Mouse (Mus musculus) WW6 (cell line): ENCODE results near the gene Epha3.

Experiments used
- DNase-seq: peaks from one replicate; pipeline ENCODE4 v3.0.0-alpha.2; 2013; ENCODE audit warnings: low read depth, low spot score

Epha3 gene

DNA sequence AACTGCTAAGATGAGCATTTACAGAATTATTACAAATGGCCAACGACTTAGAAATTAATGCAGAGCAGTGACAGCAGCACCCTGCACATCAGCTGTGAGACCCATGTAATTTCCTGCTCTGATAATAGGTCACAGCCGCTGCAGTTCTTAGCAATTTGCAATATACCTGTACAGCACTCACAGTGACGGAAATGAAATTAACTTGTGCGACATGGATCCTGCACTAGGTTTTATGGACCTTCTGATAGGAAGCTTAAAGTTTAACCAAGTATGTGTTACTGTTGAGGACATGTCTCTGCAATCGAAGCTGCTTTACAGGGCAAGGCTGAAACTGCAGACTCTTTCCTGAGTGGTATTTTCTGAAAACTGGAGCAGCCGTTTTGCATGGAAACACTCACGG lies 80.4 kb downstream of the Epha3 start:
- DNase-seq, result no peak

GRCm38 (mm10) chr16:63782101-63782500 lies 81.9 kb downstream of the Epha3 start:
- DNase-seq, result no peak

DNA sequence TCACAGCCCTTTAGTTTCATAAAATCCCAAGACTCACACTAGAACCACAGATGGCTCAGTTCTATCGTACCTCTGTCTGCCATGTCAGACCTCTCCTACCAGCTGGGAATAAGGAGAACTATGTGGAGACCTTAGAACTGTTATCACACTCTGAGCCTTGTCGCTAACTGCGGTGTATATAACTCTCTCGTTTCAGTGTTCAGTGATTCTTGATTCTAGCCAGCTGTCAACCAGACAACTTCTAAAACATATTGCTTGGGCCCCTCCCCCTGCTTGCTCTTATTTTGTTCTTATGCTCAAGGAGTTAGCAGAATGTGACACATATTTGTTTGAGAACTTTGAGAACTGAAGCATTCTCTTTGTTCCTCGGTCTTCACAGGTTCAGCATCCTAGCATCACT lies 83.8 kb downstream of the Epha3 start:
- no peak for DNase-seq

- no peak for DNase-seq
Observed at GRCm38 (mm10) chr16:63777811-63778210, 86.2 kb downstream of the Epha3 start.

GRCm38 (mm10) chr16:63772566-63772965 lies 91.4 kb downstream of the Epha3 start:
- no peak for DNase-seq

DNA sequence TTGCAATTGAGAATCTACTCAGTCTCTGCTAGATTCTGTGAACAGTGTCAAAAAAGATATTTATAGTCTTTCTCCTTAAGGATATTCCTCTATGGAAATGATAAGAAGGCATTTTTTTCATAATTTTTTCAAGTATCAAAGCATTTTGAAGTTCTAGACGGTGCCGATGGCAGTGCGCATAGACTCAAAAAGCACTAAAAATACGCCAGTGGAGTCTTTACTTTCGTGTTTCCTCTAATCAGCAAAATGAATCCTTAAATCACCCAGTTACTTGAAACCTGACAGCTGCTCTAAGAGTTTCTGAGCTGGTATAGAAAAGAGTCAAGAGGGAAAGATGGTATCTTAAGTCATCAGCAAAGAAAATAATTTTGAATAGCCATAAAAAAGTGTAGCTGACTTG lies 96.4 kb downstream of the Epha3 start:
- DNase-seq, result no peak

DNA sequence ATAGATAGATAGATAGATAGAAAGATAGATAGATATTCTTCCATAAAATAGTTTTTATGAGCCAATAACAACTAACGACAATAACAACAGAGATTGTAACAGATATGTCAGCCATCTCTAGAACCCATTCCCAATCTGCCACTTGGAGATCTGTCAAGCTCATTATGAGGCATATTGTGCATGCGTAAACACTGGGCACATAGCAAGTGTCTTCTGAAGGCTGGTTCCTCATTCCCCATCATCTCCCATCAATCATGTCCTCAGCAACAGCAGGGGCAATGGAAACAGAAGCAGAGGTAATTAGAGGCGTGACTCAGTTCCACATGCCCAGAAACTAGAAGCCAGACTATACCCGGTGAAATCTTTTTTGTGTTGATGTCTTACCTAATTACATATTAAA lies 102.8 kb downstream of the Epha3 start:
- no peak for DNase-seq

- DNase-seq, result no peak
Observed at GRCm38 (mm10) chr16:63760112-63760511, 103.9 kb downstream of the Epha3 start.

GRCm38 (mm10) chr16:63753052-63753451 lies 110.9 kb downstream of the Epha3 start:
- DNase-seq, result peak; percentile 34

DNA sequence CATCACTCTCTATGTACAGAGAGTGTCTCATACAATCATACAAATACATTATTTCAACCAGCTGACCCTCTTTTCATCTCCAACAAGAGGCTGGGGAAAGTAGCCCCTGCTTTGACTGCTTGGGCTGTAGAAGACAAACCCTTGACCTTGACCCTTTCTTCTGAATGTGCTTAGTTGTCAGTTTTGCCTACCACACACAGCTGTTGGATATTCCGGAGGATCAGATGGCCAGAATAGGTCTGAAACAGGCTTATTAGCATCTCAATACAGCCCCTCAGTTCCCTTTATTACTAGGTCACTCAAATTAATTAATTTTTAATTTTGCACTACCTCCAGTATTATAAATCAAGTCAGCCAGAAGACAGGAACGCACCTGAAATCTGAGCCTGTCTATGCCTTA lies 116.2 kb downstream of the Epha3 start:
- no peak for DNase-seq

DNA sequence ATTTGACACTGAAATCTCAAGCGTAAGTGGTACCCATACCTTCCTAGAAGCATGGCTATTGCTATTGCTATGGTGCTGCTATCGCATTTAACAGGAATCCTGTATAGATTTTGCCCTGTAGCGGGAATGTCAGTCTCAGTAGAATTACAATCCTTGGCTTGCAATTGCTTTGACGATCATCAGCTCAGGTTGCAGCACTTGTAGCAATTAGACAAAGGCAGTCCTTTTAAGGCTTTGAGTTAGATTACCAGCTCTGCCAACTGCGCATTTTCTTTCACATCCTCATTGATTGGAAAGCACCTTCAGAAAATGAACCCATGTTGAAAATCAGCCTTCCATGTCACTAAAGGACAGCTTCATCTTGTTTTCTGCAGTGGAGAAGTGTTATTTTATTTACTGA lies 118.5 kb downstream of the Epha3 start:
- DNase-seq, result no peak

DNA sequence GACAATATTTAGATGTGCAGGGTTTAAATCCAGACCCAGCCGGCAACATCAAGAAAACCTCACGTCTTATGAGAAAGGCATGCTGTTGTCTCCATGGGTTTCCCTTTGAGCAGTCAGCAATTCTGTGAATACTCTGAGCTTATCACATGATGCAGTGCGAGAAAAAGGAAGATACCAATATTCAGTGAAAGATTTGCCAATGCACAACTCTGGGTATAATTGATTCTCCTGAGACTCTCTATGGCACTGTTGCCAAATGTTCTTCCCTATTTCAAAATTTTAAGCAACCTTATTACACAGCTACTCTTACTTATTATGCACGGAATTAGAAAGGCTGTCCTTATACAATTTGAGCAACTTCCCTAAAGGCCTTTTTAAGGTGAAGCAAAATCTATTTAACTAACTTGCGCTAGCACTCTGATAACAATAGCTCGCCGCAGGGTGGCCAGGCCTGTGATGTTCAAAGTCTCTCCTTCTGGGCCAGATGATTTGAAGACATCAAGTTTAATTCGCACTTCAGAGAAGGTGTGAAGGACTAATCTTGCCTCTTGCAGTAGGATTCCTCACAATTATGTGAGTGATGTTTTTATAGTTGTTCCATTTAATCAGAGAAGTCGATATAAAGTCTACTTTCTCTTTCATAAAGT lies 120.6 kb downstream of the Epha3 start:
- no peak for DNase-seq

DNA sequence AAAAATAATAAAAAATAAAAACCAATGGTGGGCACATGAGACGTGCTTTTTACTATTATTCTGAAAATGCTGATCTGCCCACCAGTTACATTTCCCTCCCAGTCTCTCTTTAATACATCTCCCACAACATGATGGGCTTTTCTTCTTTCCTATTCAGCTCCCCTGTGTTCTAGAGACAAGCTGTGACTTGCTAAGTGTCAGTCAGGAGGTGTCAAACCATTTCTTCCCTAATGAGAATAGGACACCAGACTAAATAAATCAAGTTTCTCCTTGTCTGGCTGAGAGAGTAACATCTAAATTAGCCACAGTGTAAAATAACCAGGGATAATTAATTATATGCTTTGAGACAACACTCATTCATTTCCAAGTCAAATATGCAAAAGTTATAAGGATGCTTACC lies 144.7 kb downstream of the Epha3 start:
- DNase-seq, result no peak

DNA sequence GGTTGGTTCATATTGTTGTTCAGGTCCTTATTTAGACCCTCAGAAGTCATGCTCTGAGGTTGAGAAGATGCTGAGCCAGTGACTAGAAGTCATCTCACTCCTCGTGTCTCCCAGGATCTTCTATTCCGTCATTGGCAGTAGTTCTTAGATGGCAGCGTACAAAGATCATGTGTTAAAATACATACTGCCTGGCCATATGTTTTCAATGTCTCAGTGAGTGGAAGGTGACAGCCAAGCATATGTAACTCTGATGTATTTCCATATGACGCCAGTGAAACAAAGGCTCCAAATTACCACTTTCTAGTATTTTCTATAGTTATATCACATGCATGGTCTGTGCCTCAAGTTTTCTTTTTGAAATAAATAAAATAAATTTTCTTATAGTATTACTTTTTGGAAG lies 146.7 kb downstream of the Epha3 start:
- no peak for DNase-seq

DNA sequence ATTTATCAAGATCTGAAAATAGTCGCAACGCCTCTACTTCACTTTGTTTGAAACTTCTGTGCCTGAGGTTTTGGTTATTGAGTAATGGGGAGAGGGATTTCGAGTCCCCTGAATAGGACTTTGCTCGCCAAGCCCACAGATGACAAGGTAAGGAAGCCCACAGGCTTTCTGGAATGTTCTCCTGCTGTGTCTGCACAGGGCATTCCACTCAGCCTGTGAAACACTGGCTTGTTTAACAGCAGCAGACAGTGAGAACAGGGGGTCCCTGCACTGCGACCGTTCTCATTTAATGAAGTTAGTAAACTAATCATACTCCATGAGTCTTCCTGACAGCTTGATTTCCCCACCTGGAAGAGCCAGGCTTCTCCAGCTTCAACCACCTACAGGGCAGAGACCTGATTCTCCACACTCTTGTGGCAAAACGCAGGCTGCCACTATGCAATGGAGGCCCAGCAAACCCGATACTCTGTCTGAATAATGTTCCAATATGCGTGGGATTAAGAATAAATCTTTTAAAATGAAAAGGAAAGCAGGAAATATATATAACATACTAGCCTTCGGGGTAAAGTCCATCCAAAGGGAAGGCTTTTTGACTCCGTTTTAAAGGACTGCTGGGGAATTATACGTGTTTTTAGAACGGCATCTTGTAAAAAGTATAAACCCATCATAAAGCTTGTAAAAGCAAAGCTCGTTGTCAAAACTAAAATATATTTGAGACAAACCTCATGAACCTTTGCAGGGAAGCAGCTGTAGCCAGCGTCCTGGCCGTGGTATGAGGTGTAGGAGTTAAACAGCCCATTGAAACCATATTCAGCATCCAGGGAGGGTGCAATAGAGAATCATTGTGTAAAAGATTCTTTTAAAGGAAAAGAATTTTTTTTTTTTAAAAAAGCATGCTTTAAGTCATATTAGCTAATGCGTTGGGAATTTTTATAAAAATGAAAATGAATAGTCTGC lies 156.8 kb downstream of the Epha3 start:
- DNase-seq, result no peak

GRCm38 (mm10) chr16:63689371-63689770 lies 174.6 kb downstream of the Epha3 start:
- DNase-seq, result no peak

DNA sequence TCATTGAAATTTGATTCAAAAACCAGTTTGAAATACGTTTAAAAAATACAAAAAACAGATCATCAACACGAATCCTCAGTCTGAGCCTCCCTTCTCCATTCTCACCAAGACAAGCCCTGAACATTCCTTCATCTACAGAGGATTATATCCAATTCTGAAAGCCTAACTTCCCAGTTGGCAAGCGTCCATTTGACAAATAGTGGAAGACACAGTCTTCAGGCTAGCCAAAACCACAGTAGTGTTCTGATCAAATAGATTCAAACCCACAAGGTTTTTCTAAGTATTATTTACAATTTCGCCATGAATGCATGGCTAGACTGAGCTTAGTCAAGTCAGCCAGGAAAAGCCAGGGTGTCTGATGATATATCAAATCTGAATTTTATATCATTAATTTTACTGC lies 179.8 kb downstream of the Epha3 start:
- DNase-seq, result no peak

- no peak for DNase-seq
Observed at GRCm38 (mm10) chr16:63674426-63674825, 189.5 kb downstream of the Epha3 start.

DNA sequence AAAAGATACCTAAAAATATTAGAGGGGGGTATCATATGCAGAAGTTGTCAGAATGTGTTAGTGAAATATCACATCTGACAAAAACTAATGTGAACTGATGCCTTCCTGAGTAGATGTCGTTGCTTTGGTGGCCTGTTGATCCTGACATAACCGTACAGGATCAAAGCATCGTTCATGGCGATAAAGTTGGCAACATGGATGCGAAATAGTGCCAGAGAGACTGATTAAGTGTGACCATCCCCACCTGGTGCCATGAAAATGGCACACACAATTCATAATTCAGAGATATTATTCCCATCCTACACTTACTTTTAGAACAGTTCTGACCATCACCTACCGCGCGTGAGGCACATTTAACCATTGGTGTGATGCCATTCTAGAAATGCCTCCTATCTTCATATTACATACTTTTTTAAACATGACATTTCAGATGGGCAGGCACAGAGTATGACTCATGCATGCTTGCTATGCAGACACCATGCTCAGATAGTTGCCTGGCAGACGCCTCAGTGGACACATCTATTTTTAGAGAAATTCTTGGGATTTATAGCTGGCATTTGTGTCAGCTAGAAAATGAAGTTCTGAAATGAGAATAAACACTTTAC lies 190.6 kb downstream of the Epha3 start:
- DNase-seq, result no peak

- DNase-seq, result no peak
Observed at GRCm38 (mm10) chr16:63665897-63666464, 198.0 kb downstream of the Epha3 start.

DNA sequence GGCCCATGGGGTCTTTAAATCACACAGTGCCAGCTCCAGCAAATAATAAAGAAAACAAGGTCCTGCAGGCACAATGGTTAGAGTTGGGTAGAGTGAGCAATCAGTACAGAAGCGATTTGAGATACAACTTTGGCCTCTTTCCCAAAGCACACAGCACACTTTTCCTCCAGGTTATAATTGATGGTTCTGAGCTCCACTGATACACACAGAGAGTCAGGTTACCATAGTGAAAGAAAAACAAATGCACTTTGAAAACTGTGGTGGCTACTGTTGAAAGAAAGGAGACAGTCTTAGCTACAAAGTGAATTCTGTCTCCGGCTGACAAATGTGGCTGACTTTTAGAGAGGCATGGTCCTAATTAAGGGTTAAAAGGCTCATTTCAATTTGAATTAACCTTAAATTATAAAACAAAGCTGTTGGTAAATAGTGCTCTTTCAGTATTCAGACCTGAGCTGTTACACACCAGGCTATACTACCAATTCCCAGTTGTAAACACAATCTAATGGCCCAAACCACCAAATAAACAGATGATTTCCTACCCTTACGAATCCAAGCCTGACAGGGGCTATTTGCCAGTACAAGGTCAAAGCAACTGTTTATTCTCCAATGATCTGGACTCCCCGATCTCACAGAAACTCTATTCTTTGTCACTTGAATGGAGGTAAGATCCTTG lies 205.5 kb downstream of the Epha3 start:
- DNase-seq, result no peak

- DNase-seq, result no peak
Observed at GRCm38 (mm10) chr16:63657743-63658142, 206.2 kb downstream of the Epha3 start.
